26 mouse cellular contexts compared by ENCODE assay signal in genomic region chr17:8455196-8455595, GRCm38 (mm10). TPM values are rescaled to one million over a fixed set of nuclear protein-coding genes. Genes with fewer than 3 reads are reported as not detected.
A peak's percentile ranks its signal among the peaks of the same experiment; 100 is the strongest.
DNase-seq lines count a peak whose midpoint lies in the region; ATAC-seq and TF ChIP-seq lines count a peak whose summit lies in the region.
"Had no signal": no experiment of that assay in that cellular context is flagged by ENCODE, and none has a peak within 500 bp of the region (broad histone marks: within the 10 kb centered on the region; RNA-seq: fewer than 3 reads in every experiment).

No protein-coding gene starts in this region.

- TF ChIP-seq CTCF in thymus, adult 2 months (IDR thresholded peaks at IDR 0.05; ENCODE audit: borderline replicate concordance, control insufficient read depth, extremely low read depth, insufficient read depth, low read length, poor library complexity) = no peak

- TF ChIP-seq POLR2A in thymus, adult 2 months (IDR thresholded peaks at IDR 0.05; ENCODE audit: control insufficient read depth, extremely low read depth, insufficient read depth, low read length, poor library complexity) = no peak

- DNase-seq in heart, adult 11 months = peak; percentile 55
- DNase-seq in heart, adult 9 months (ENCODE audit: low spot score in 2 of 2) = no peak
- DNase-seq in kidney, adult 18-20 months = no peak
- peak; percentile 19 for DNase-seq in thymus, postnatal 0 days (ENCODE audit: low spot score)
- no peak for DNase-seq in thymus, adult 2 months
- DNase-seq in retina, postnatal 1 day = peak; percentile 36
- no peak for DNase-seq in embryonic facial prominence, embryonic 10.5 days (ENCODE audit: low spot score)
- DNase-seq: adrenal gland, postnatal 25 days; cerebellum, adult 8-10 months; cerebellum, postnatal 36 days; gastrocnemius, postnatal 14 days; heart, adult 18-20 months; right cerebral cortex, postnatal 25 days; spleen, adult 18-20 months had no signal

- no peak overlapping the region for H3K4me3 ChIP-seq in kidney, embryonic 14.5 days (ENCODE audit: low read length)
- no peak overlapping the region for H3K4me3 ChIP-seq in thymus, adult 2 months (ENCODE audit: control insufficient read depth, insufficient read depth, low read length)
- H3K4me3 ChIP-seq in embryonic facial prominence, embryonic 10.5 days = no peak overlapping the region
- H3K4me3 ChIP-seq: embryonic facial prominence, embryonic 15.5 days; forebrain, embryonic 15.5 days; heart, embryonic 15.5 days; intestine, embryonic 15.5 days; layer of hippocampus, adult 2 months had no signal

- no peak overlapping the region for H3K4me2 ChIP-seq in kidney, embryonic 14.5 days (replicated peaks; ENCODE audit: low read depth, low read length)
- H3K4me2 ChIP-seq: embryonic facial prominence, embryonic 15.5 days; forebrain, embryonic 15.5 days; heart, embryonic 15.5 days; hindbrain, embryonic 14.5 days; intestine, embryonic 15.5 days; midbrain, embryonic 11.5 days had no signal

- no peaks in the 10 kb centered on the region for H3K36me3 ChIP-seq in kidney, embryonic 14.5 days (ENCODE audit: control insufficient read depth, insufficient read depth, low read length)
- H3K36me3 ChIP-seq in thymus, adult 2 months (ENCODE audit: control insufficient read depth, insufficient read depth, low read length) = no peaks in the 10 kb centered on the region
- no peaks in the 10 kb centered on the region for H3K36me3 ChIP-seq in embryonic facial prominence, embryonic 10.5 days (replicated peaks)
- H3K36me3 ChIP-seq: embryonic facial prominence, embryonic 15.5 days; forebrain, embryonic 15.5 days; heart, embryonic 15.5 days; intestine, embryonic 15.5 days had no signal

- 18% methylated on average over 6 of the region's 6 CpGs for WGBS in kidney, embryonic 14.5 days
- WGBS in thymus, adult 2 months = 26% methylated on average over 6 of the region's 6 CpGs
- WGBS in embryonic facial prominence, embryonic 10.5 days = 50% methylated on average over 6 of the region's 6 CpGs

- H3K9me3 ChIP-seq in kidney, embryonic 14.5 days (ENCODE audit: control insufficient read depth, low read length) = no peaks in the 10 kb centered on the region
- no peaks in the 10 kb centered on the region for H3K9me3 ChIP-seq in embryonic facial prominence, embryonic 10.5 days
- H3K9me3 ChIP-seq: embryonic facial prominence, embryonic 15.5 days; forebrain, embryonic 15.5 days; heart, embryonic 15.5 days; intestine, embryonic 15.5 days had no signal

- H3K4me1 ChIP-seq in kidney, embryonic 14.5 days (ENCODE audit: control insufficient read depth, insufficient read depth, low read length) = no peaks in the 10 kb centered on the region
- H3K4me1 ChIP-seq in thymus, adult 2 months (replicated peaks; ENCODE audit: control insufficient read depth, insufficient read depth, low read length) = peaks cover 4% of the 10 kb centered on the region; the same call in 1 of the 2 replicates
- H3K4me1 ChIP-seq in embryonic facial prominence, embryonic 10.5 days = peaks cover 7% of the 10 kb centered on the region
- H3K4me1 ChIP-seq: embryonic facial prominence, embryonic 15.5 days; intestine, embryonic 15.5 days had no signal

- H3K27me3 ChIP-seq in kidney, embryonic 14.5 days (ENCODE audit: control insufficient read depth, insufficient read depth, low read length) = no peaks in the 10 kb centered on the region
- H3K27me3 ChIP-seq in thymus, adult 2 months (ENCODE audit: control insufficient read depth, insufficient read depth, low read length) = no peaks in the 10 kb centered on the region
- H3K27me3 ChIP-seq in embryonic facial prominence, embryonic 10.5 days (replicated peaks; ENCODE audit: low read depth, poor library complexity, severe bottlenecking) = peaks cover 13% of the 10 kb centered on the region
- H3K27me3 ChIP-seq: embryonic facial prominence, embryonic 15.5 days; forebrain, embryonic 15.5 days had no signal

- peak; percentile 81 for ATAC-seq in kidney, embryonic 14.5 days (ENCODE audit: low FRiP score, low TSS enrichment)
- ATAC-seq: forebrain, embryonic 15.5 days; intestine, embryonic 15.5 days had no signal

- no peak overlapping the region for H3K9ac ChIP-seq in kidney, embryonic 14.5 days (ENCODE audit: low read depth, low read length)
- H3K9ac ChIP-seq: embryonic facial prominence, embryonic 15.5 days; forebrain, embryonic 15.5 days; heart, embryonic 15.5 days; hindbrain, embryonic 14.5 days; intestine, embryonic 15.5 days had no signal

- no peak overlapping the region for H3K27ac ChIP-seq in kidney, embryonic 14.5 days (ENCODE audit: low read depth, low read length)
- H3K27ac ChIP-seq in thymus, adult 2 months (ENCODE audit: control insufficient read depth, insufficient read depth, low read length) = no peak overlapping the region
- H3K27ac ChIP-seq in embryonic facial prominence, embryonic 10.5 days (replicated peaks) = no peak overlapping the region
- H3K27ac ChIP-seq: embryonic facial prominence, embryonic 15.5 days; forebrain, embryonic 15.5 days; heart, embryonic 15.5 days; hindbrain, embryonic 14.5 days; intestine, embryonic 15.5 days; layer of hippocampus, adult 2 months; macrophage had no signal

RNA-seq across cellular contexts. Expression of gene T, which starts 21.0 kb away (rescaled TPM):
- polyA plus RNA-seq in kidney, embryonic 14.5 days (2014; fragmentation: Nextera tagmentation; extraction: Ambion mirVana) = 0.31 and 0.33 TPM in 2 replicates
- 0.09 and 0.14 TPM in 2 replicates for polyA plus RNA-seq in thymus, postnatal 0 days (2015; fragmentation: Nextera tagmentation; extraction: Ambion mirVana)
- 0.63 and 1.8 TPM in 2 replicates for polyA plus RNA-seq in thymus, adult 2 months (2012; rRNA removed)
- polyA plus RNA-seq in embryonic facial prominence, embryonic 10.5 days (2016; fragmentation: Nextera tagmentation; extraction: Ambion mirVana) = 0.39 and 0.59 TPM in 2 replicates
- polyA plus RNA-seq: liver, adult 2 months; liver, embryonic 16.5 days; macrophage; urinary bladder, adult 2 months had no signal

Comparison
In these comparisons a context has a peak if more than half of its experiments do, and no peak if none do; other contexts are left out.
1. DNase-seq: peak in heart, adult 11 months (single experiment), thymus, postnatal 0 days (single experiment) and retina, postnatal 1 day (single experiment); none in heart, adult 9 months (0 of 2), kidney, adult 18-20 months (single experiment), thymus, adult 2 months (single experiment) and embryonic facial prominence, embryonic 10.5 days (single experiment).